Mouse (Mus musculus) E14TG2a.4 (cell line): ENCODE measurements around the gene Tshz2.

ENCODE experiments used
- CTCF ChIP-seq: conservative IDR thresholded peaks from 2 replicates; pipeline ENCODE4 v1.5.1; 2014; ENCODE audit warnings: low read length
- NANOG ChIP-seq: IDR thresholded peaks from 2 replicates; pipeline ENCODE4 v1.6.1; 2014; ENCODE audit warnings: borderline replicate concordance, low read length, mixed read lengths
- POU5F1 ChIP-seq: IDR thresholded peaks from 2 replicates; pipeline ENCODE4 v1.6.1; 2014; ENCODE audit warnings: low read length, borderline replicate concordance

DNA sequence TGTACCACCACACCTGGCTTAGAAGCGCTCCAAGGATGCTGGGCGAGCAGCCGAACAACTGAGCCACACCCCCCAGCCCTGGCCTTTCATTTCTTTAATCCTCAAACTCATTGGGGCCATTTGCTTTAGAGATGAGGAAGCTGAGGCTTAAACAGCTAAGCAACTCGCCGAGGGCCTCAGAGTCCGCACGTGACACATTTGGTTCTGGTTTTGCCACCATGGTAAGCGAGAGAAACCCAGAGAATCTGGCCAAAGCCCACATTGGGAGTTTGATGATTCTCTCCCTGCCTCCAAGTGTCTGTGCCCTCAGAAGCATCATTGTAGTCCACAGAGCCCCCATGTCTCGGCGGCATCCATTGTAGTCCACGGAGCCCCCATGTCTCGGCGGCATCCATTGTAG lies 205.7 kb downstream of the Tshz2 start:
- TF ChIP-seq CTCF = no peak
- TF ChIP-seq NANOG = no peak
- TF ChIP-seq POU5F1 = no peak
